Mouse (Mus musculus) kidney, adult 2 months (tissue): ENCODE results near the gene Ablim1.

Experiments
- CTCF ChIP-seq: fragments of 200-500 bp; conservative IDR thresholded peaks from 2 replicates; pipeline ENCODE4 v1.5.1; 2011; ENCODE audit warnings: low read depth, mild to moderate bottlenecking, control low read depth, low read length, moderate library complexity, mixed read lengths; ENCODE audit not compliant: insufficient read depth, insufficient read length
- POLR2A ChIP-seq: fragments of 200-500 bp; IDR thresholded peaks from one replicate; pipeline ENCODE4 v1.6.1; 2011; ENCODE audit warnings: low read depth, low read length, control low read depth

- TF ChIP-seq POLR2A = no peak
- no peak for TF ChIP-seq CTCF
Observed at GRCm38 (mm10) chr19:57313891-57314345, 801 bp downstream of the Ablim1 start.
